Mouse (Mus musculus): Measurements from ENCODE around the gene Cdc42ep2.

- no peak for TF ChIP-seq POLR2A (IDR thresholded peaks at IDR 0.05; ENCODE audit: insufficient read length, low read depth)
- TF ChIP-seq SRF (IDR thresholded peaks at IDR 0.05; ENCODE audit: control insufficient read depth, insufficient read length, low read depth) = no peak
- TF ChIP-seq USF1 (IDR thresholded peaks at IDR 0.05; ENCODE audit: low read depth) = no peak
- no peak for TF ChIP-seq MAX (IDR thresholded peaks at IDR 0.05; ENCODE audit: low read depth)
- no peak for TF ChIP-seq E2F4 (IDR thresholded peaks at IDR 0.05; ENCODE audit: insufficient read depth)
- TF ChIP-seq CEBPB (IDR thresholded peaks at IDR 0.05; ENCODE audit: insufficient read depth, poor library complexity, severe bottlenecking) = no peak
- no peak for TF ChIP-seq REST (IDR thresholded peaks at IDR 0.05; ENCODE audit: insufficient read depth, insufficient read length)
- TF ChIP-seq MYOD1 (IDR thresholded peaks at IDR 0.05; ENCODE audit: control insufficient read depth in 1 of 3, insufficient read length in 2 of 3, low read depth in 2 of 3) = no peak
- no peak for TF ChIP-seq POLR2AphosphoS2 (IDR thresholded peaks at IDR 0.05; ENCODE audit: insufficient read length, low read depth)
- TF ChIP-seq MYOG (IDR thresholded peaks at IDR 0.05; ENCODE audit: control insufficient read depth in 1 of 3, insufficient read depth in 1 of 3, insufficient read length in 2 of 3, low read depth in 2 of 3) = no peak
- TF ChIP-seq TCF3 (IDR thresholded peaks at IDR 0.05; ENCODE audit: insufficient read length, low read depth) = no peak
- TF ChIP-seq TCF12 (IDR thresholded peaks at IDR 0.05; ENCODE audit: insufficient read depth, poor library complexity, severe bottlenecking) = no peak
Observed at GRCm38 (mm10) chr19:5950218-5950617, 25.6 kb upstream of the Cdc42ep2 start.
